Mouse (Mus musculus): ENCODE measurements around the gene Gm3164. TPM values are rescaled to one million over a fixed set of nuclear protein-coding genes. Genes with fewer than 3 reads are reported as not detected.
"Not testable (repeated sequence)": the region's sequence is repeated elsewhere in the genome, so short reads cannot be mapped to it uniquely, and the experiment has no call there.

Gene Gm3164
- polyA plus RNA-seq (2016; fragmentation: Nextera tagmentation; extraction: Ambion mirVana): 0.79 TPM in 2 replicates

DNA sequence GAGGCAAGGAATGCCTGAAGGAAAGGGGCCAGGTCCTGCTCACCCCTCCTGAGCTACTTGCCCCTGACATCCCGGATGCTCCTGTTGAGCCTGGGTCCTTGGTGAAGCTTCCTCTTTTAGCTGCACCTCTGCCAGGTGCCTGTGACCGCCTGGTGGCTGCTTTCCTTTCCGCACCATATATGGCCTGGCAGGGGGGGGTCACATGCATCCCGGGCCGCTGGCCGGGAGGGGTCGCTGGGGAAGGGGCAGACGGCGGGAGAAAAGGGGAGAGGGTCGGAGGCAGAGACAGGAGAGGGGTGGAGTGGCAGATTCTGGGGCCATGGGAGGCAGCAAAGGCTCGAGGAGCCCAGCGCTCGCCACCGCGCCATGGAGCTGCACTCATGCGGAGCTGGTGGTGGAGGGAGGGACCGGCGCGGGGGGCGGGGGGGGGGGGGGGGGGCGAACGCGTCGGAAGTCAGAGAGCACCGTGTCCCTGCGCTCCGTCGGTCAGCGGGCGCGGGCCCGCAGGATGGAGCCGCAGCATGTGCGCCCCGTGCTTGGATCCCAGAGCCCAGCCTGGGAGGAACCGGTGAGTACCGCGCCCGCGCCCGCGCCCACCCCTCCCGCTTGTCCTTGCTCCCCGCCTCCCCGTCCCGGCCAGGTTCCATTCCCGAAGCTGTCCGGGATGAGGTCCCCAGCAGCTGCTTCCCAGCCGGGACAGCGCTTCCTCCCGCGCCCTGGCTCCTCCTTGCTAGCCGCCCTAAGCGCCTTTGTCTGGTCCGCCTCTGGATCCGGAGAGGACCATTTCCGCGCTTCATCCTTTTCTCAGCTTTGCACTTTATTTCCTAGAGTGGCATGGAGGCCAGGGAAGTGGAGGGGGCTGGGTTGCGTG, at the start of gene Gm3164:
Gene Gm3164 (plus strand): TSS at position 484 of the 871 bp plus-strand sequence.
- Histone ChIP-seq H3K4me3 (peak within 1 kb of the TSS; percentile 59), H3K27ac (replicated peaks) (peak within 1 kb of the TSS; percentile 77)
- H3K4me1 ChIP-seq; H3K9me3 ChIP-seq (replicated peaks); H3K27me3 ChIP-seq (ENCODE audit: low read depth, poor library complexity, severe bottlenecking); H3K36me3 ChIP-seq: not testable (repeated sequence)
- DNase-seq (ENCODE audit: low spot score): peak; percentile 44
- under 1% methylated on average over 25 of the region's 59 CpGs for WGBS

DNA sequence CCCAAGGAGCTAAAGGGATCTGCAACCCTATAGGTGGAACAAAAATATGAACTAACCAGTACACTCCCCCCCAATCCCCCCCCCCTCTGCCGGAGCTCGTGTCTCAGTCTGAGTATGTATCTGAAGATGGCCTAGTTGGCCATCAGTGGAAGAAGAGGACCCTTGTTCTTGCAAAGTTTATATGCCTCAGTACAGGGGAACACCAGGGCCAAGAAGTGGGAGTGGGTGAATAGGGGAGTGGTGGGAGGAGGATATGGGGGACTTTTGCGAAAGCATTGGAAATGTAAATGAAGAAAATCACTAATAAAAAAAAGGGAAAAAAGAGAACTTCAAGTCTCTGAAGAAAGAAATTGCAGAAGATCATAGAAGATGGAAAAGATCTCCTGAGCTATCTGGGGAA, 46.3 kb upstream of the Gm3164 start:
- not testable (repeated sequence) for DNase-seq (ENCODE audit: low spot score)

DNA sequence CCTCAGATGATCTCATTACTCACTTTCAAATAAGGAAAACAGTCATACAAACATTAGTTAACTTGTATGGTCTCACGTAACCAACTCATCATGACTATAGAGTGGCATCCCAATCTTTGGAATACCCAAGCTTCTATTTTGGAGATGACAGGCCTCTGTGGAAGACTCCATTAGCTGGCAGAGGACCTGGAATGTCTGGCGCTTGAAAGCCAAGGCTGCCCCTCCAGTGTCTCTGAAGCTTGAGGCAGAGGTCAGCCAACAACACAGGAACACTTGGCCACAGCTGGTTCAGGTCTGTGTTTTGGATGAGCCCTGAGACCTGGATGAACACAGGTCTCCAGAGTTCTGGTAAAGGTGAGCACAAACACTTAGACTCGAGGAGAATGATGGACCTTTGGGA, 45.6 kb upstream of the Gm3164 start:
- DNase-seq (ENCODE audit: low spot score); H3K27me3 ChIP-seq (ENCODE audit: low read depth, poor library complexity, severe bottlenecking); H3K9me3 ChIP-seq (replicated peaks); H3K36me3 ChIP-seq; H3K27ac ChIP-seq (replicated peaks); H3K4me3 ChIP-seq; H3K4me1 ChIP-seq: not testable (repeated sequence)
- WGBS: 84% methylated on average over 3 of the region's 3 CpGs

More for the DNA sequence above, 46.3 kb upstream of the Gm3164 start:
- WGBS: 91% methylated on average over 3 of the region's 3 CpGs
- H3K4me3 ChIP-seq; H3K4me1 ChIP-seq; H3K9me3 ChIP-seq (replicated peaks); H3K36me3 ChIP-seq; H3K27ac ChIP-seq (replicated peaks); H3K27me3 ChIP-seq (ENCODE audit: low read depth, poor library complexity, severe bottlenecking): not testable (repeated sequence)

DNA sequence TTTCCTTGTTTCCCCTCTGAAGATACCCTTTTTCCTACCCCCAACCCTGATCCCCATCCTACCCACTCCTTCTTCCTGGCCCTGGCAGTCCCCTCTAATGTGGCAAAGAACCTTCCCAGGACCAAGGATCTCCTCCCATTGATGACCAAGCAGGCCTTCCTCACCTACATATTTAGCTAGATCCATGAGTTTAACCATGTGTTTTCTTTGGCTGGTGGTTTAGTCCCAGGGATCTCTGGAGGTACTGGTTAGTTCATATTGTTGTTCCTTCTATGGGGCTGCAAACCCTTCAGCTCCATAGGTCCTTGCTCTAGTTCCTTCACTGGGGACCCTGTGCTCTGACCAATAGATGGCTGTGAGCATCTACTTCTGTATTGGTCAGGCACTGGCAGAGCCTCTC, 37.4 kb upstream of the Gm3164 start:
- not testable (repeated sequence) for H3K4me3 ChIP-seq; H3K4me1 ChIP-seq; H3K9me3 ChIP-seq (replicated peaks); H3K27me3 ChIP-seq (ENCODE audit: low read depth, poor library complexity, severe bottlenecking); DNase-seq (ENCODE audit: low spot score); H3K36me3 ChIP-seq; H3K27ac ChIP-seq (replicated peaks)

DNA sequence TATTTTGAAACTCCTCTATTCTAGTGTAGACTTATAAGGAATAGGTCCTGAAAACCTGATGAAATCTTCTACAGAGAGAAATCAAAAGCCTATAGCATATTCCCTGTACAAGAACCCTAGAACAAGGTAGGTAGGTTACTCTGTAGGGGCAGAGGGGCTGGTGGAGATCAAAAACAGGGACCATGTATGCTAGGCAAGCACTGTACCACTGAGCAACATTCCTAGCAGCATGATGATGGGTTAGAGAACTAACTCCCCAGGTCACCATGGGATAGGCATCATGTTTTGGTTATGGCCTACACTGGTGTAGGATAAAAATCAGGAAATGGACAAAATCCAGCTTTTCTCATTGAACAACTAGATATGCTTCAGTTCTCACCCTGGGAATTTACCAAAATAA, 29.6 kb upstream of the Gm3164 start:
- H3K27ac ChIP-seq (replicated peaks); H3K4me3 ChIP-seq; H3K36me3 ChIP-seq; H3K4me1 ChIP-seq; H3K9me3 ChIP-seq (replicated peaks); H3K27me3 ChIP-seq (ENCODE audit: low read depth, poor library complexity, severe bottlenecking); DNase-seq (ENCODE audit: low spot score): not testable (repeated sequence)

DNA sequence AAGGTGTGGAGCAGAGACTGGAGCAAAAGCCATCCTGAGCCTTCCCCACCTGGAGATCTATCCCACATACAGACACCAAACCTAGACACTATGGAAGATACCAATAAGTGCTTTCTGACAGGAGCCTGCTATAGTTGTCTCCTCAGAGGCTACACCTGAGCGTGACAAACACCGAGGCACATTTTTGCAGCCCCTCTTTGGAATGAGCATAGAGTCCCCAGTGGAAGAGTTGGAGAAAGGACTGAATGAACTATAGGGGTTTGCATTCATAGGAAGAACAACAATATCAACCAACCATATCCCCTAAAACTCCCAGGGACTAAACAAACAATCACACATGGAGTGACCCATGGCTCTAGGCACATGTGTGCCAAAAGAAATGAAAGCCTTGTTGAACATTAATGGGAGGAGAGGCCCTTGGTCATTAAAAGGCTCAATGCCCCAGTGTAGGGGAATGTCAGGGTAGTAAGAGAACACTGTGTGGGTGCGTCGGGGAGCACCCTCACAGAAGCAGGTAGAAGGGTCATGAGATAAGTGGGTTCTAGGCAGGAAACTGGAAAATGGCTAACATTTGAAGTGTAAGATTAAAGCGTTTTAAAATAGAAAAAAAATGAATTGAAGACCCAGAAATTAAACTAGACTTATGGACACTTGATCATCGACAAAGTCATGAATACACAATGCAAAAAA, 22.3 kb upstream of the Gm3164 start:
- H3K4me1 ChIP-seq; H3K36me3 ChIP-seq; H3K27ac ChIP-seq (replicated peaks); H3K9me3 ChIP-seq (replicated peaks); H3K27me3 ChIP-seq (ENCODE audit: low read depth, poor library complexity, severe bottlenecking); DNase-seq (ENCODE audit: low spot score); H3K4me3 ChIP-seq: not testable (repeated sequence)
- WGBS: 97% methylated on average over 4 of the region's 6 CpGs

DNA sequence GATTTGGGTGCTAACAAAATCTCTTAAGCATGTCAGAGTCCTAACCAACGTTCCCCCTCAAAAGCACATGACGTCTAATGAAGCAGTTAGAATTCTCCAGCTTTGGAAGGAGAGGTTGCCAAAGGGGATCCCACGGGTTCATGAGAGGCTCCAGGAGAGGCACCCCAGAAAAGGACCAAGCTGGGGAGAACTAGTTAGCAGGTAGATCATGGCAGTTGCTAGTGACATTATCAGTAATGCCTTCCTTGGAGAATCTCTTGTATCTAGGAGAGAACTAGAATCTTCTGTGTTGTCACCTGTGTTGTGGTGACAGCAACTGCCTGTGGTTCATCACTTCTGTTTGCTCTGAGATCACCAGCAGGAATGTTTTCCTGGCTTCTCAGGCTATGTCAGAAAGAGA, 18.0 kb upstream of the Gm3164 start, which contains the start of gene Gm3159:
Gene Gm3159 (plus strand): TSS at position 301 of the 400 bp plus-strand sequence.
- not testable (repeated sequence) for H3K36me3 ChIP-seq; H3K4me3 ChIP-seq; H3K9me3 ChIP-seq (replicated peaks); H3K27ac ChIP-seq (replicated peaks); DNase-seq (ENCODE audit: low spot score); H3K27me3 ChIP-seq (ENCODE audit: low read depth, poor library complexity, severe bottlenecking); H3K4me1 ChIP-seq
- 81% methylated on average over 2 of the region's 3 CpGs for WGBS

DNA sequence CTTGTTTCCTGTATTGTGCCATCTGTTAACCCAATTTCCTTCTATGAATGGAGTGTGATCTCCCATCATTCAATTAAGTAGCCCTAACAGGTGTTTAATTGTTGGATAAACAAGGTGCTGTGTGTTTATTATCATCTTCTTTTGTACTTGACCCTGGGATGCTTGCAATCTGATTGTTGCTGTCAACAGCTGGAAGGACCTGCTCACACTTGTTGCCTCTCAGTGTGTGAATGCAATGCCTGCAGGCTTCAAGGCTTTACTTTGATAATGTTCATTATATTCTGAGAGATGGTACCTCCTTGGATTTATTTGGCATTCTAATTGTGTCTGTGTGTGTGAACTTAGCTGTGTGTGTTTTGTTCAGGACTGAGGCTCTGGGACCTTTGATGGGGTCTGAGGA, 16.6 kb upstream of the Gm3164 start:
- not testable (repeated sequence) for DNase-seq (ENCODE audit: low spot score); H3K9me3 ChIP-seq (replicated peaks); H3K27ac ChIP-seq (replicated peaks); H3K4me1 ChIP-seq; H3K4me3 ChIP-seq; H3K36me3 ChIP-seq; H3K27me3 ChIP-seq (ENCODE audit: low read depth, poor library complexity, severe bottlenecking)

DNA sequence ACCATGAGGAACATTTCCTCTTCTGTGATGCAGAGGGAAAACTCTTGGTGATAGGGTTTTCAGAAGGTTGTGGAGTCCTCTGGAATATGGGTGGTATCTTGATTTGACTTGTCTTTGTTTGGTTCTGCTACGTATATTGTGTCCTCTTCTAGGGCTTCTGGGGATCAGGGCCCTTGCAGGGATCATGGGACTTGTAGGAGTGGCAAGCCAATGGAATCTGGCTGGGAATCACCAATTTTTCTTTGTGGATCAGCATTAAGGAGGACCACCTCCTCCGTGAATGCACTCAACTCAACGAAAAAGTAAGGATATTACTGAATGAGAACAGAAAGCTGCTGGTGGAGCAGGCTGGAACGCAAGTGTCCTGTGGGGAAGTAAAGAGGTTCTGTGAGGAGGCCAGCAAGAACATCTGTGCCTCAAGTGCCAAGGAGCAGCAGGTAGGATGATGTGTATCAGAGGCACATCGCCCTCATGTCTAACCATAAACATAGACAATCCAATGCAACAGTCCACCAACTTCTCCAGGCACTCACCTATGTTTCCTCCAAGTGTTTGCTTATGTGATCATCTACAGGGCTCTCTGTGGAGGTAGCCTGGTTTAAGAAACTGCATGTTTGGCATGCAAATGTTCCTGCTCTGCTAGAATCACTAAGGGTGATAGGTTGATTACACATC, 15.0 kb upstream of the Gm3164 start:
- not testable (repeated sequence) for H3K27ac ChIP-seq (replicated peaks); H3K36me3 ChIP-seq; H3K4me3 ChIP-seq; DNase-seq (ENCODE audit: low spot score); H3K27me3 ChIP-seq (ENCODE audit: low read depth, poor library complexity, severe bottlenecking); H3K9me3 ChIP-seq (replicated peaks); H3K4me1 ChIP-seq
- WGBS: 93% methylated on average over 5 of the region's 5 CpGs

DNA sequence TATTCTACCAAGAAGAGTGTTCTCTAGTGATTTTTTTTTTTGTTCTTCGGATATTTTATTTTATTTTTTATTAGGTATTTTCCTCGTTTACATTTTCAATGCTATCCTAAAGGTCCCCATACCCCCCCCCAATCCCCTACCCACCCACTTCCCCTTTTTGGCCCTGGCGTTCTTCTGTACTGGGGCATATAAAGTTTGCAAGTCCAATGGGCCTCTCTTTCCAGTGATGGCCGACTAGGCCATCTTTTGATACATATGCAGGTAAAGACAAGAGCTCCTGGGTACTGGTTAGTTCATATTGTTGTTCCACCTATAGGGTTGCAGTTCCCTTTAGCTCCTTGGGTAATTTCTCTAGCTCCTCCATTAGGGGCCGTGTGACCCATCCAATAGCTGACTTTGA, 14.0 kb upstream of the Gm3164 start:
- H3K4me3 ChIP-seq; H3K27me3 ChIP-seq (ENCODE audit: low read depth, poor library complexity, severe bottlenecking); H3K9me3 ChIP-seq (replicated peaks); H3K4me1 ChIP-seq; H3K36me3 ChIP-seq; DNase-seq (ENCODE audit: low spot score); H3K27ac ChIP-seq (replicated peaks): not testable (repeated sequence)
- 80% methylated on average over 5 of the region's 5 CpGs for WGBS

DNA sequence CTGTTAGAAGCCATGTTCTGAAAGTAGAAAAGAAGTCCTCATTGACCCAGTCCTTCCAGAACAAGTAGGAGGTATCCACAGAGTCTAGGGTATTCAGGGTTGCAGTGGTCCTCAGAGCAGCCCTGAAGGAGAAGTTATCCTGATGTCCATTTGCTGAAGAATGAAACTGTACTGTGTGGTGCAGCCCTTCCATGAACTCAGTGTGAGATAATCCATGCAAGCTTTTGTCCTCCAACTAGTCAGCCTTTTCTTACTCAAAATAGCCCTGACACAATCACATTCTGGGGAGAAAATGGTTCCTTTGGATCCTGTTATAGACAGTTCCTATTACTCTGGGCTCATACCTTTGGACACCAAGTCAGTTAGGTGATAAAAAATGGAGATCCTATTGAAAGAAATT, 11.4 kb upstream of the Gm3164 start:
- not testable (repeated sequence) for H3K4me1 ChIP-seq; H3K27ac ChIP-seq (replicated peaks); H3K36me3 ChIP-seq; H3K9me3 ChIP-seq (replicated peaks); H3K4me3 ChIP-seq; DNase-seq (ENCODE audit: low spot score); H3K27me3 ChIP-seq (ENCODE audit: low read depth, poor library complexity, severe bottlenecking)

DNA sequence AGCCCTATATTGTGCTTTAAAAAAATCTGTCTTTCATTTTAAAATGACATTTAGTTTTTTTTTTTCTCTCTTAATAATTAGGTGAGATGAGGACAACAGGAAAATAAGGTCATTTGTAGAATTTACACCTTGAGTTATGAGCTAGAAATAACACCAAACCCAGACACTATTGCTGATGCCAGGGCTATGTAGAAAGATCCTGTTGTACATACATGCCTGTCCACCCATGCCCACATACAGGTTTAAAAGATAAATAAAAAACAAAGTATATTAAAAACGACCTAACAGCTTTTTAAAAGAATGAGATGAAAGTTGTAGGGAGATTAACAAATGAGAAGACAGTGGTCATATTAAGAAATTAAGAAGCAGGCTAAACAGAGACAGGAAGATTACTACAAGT, 5.3 kb upstream of the Gm3164 start:
- H3K36me3 ChIP-seq; H3K9me3 ChIP-seq (replicated peaks); H3K27ac ChIP-seq (replicated peaks); H3K4me1 ChIP-seq; DNase-seq (ENCODE audit: low spot score); H3K27me3 ChIP-seq (ENCODE audit: low read depth, poor library complexity, severe bottlenecking); H3K4me3 ChIP-seq: not testable (repeated sequence)
- 87% methylated on average over 1 of the region's 1 CpGs for WGBS

DNA sequence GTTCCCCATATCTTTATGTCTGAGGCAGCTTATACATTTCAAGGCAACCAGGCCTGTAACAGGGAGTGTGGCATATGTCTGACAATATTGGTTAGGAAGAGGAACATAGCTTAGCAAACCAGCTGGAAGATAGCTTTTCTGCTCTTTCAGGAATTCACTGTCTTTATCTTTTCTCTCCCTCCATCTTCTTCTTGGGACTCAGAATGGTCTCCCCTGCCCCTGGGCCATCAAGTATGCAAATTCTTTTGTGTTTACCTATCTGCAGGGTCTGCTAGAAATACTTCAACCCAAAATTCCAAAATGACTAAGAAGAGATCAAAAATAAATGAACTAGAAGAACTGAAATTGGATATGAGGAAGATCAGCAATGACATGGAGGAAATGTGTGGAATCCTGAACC, 15.4 kb downstream of the Gm3164 start, which contains the start of gene Gm3173:
Gene Gm3173 (plus strand): TSS at position 301 of the 400 bp plus-strand sequence.
- not testable (repeated sequence) for H3K36me3 ChIP-seq; H3K4me1 ChIP-seq; DNase-seq (ENCODE audit: low spot score); H3K9me3 ChIP-seq (replicated peaks); H3K27me3 ChIP-seq (ENCODE audit: low read depth, poor library complexity, severe bottlenecking); H3K4me3 ChIP-seq; H3K27ac ChIP-seq (replicated peaks)

All from midbrain, embryonic 10.5 days (tissue).